ENCODE assay signal across 22 mouse cellular contexts in the genomic region with DNA sequence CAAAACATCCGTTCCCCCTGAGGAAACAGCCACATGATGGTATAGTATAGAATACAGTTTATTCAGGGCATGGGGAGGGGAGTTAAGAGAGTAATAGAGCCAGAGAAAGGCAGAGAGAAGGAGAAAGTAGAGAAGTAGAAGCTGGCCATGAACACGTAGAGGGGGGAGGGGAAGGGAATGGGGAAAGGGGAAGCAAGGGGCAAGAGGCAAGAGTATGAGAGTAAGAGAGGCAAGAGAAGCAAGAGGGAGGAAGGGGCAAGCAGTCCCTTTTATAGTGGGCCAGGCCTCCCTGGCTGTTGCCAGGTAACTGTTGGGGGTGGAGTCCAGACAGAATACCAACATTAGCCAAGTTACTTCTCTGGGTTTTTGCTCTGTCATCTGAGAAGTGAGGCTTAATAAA. TPM values are rescaled to one million over a fixed set of nuclear protein-coding genes. Genes with fewer than 3 reads are reported as not detected.
DNase-seq lines count a peak whose midpoint lies in the region; ATAC-seq and TF ChIP-seq lines count a peak whose summit lies in the region.
"Had no signal": no experiment of that assay in that cellular context is flagged by ENCODE, and none has a peak within 500 bp of the region (broad histone marks: within the 10 kb centered on the region; RNA-seq: fewer than 3 reads in every experiment).

No protein-coding gene starts in this region.

- no peaks in the 10 kb centered on the region for H3K36me3 ChIP-seq in testis, adult 2 months (ENCODE audit: control insufficient read depth, insufficient read depth, low read length)
- H3K36me3 ChIP-seq: heart, embryonic 12.5 days; hindbrain, embryonic 15.5 days had no signal

- no peak for TF ChIP-seq POLR2A in testis, adult 2 months (IDR thresholded peaks at IDR 0.05; ENCODE audit: control insufficient read depth, low read depth, low read length)

- ATAC-seq in granulocyte monocyte progenitor cell, adult 5-6 weeks (replicated peaks; ENCODE audit: poor library complexity, severe bottlenecking) = peak; percentile 85
- ATAC-seq: forebrain, embryonic 14.5 days; intestine, embryonic 16.5 days had no signal

- H3K27ac ChIP-seq in testis, adult 2 months (ENCODE audit: control insufficient read depth, insufficient read depth, low read depth, low read length) = no peak overlapping the region
- H3K27ac ChIP-seq: gastrocnemius, adult 2 months; hindbrain, embryonic 15.5 days had no signal

- peaks cover 12% of the 10 kb centered on the region for H3K4me1 ChIP-seq in testis, adult 2 months (ENCODE audit: control insufficient read depth, insufficient read depth, low read length)

- peak overlapping the region; percentile 84 for H3K4me3 ChIP-seq in testis, adult 2 months (ENCODE audit: control insufficient read depth, low read depth, low read length)
- H3K4me3 ChIP-seq: gastrocnemius, adult 2 months; heart, embryonic 12.5 days; hindbrain, embryonic 15.5 days had no signal

- TF ChIP-seq CTCF in testis, adult 2 months (IDR thresholded peaks at IDR 0.05; ENCODE audit: control insufficient read depth, insufficient read depth, insufficient replicate concordance, low read depth, low read length) = no peak

- no peaks in the 10 kb centered on the region for H3K27me3 ChIP-seq in testis, adult 2 months (ENCODE audit: control insufficient read depth, insufficient read depth, low read length)
- H3K27me3 ChIP-seq: heart, embryonic 12.5 days; hindbrain, embryonic 15.5 days had no signal

- DNase-seq in embryo, embryonic 10.5 days (ENCODE audit: low spot score) = peak; percentile 21
- no peak for DNase-seq in embryo, embryonic 10 days (ENCODE audit: low spot score)
- no peak for DNase-seq in testis, postnatal 14 days (ENCODE audit: low spot score)
- no peak for DNase-seq in c-Kit-positive CD71-positive TER-119-positive erythroid progenitor cells, embryonic 14.5 days (ENCODE audit: low spot score)
- no peak for DNase-seq in gastrocnemius, postnatal 4 days (ENCODE audit: low spot score in 2 of 2)
- no peak for DNase-seq in cerebellum, adult 11 months
- DNase-seq: adrenal gland, adult 2 months; cerebellum, adult 18-20 months; cerebellum, adult 9-11 months; cerebellum, postnatal 36 days; gastrocnemius, adult 2 months; gastrocnemius, postnatal 25 days; kidney, adult 2 months had no signal

RNA-seq across cellular contexts. Expression of a gene that starts 6.5 kb away (rescaled TPM):
- 3.8 and 4.9 TPM in 2 replicates for polyA plus RNA-seq in testis, adult 2 months (2012; rRNA removed)
- total RNA-seq in granulocyte monocyte progenitor cell, adult 5-6 weeks (2014; fragmentation: Nextera tagmentation) = 26.0 and 30.7 TPM in 2 replicates
- total RNA-seq in granulocyte monocyte progenitor cell, adult 5-6 weeks (2017) = 24.1 and 37.1 TPM in 2 replicates
- 10 to 100 TPM; 30.7 to 31.7 TPM for total RNA-seq in gastrocnemius, postnatal 4 days (2021)

RNA-seq across cellular contexts. Expression of a gene that starts 16.7 kb away (rescaled TPM):
- polyA plus RNA-seq in testis, adult 2 months (2012; rRNA removed) = not detected in 2 replicates
- 2.3 TPM in 1 of 2 replicates, not detected in the other for total RNA-seq in granulocyte monocyte progenitor cell, adult 5-6 weeks (2014; fragmentation: Nextera tagmentation)
- 1.9 and 2.4 TPM in 2 replicates for total RNA-seq in granulocyte monocyte progenitor cell, adult 5-6 weeks (2017)
- total RNA-seq in gastrocnemius, postnatal 4 days (2021) = under 1 TPM in 1 of 2 experiments, not detected in 1; 0.47 TPM
- total RNA-seq: adrenal gland, adult 2 months; gastrocnemius, adult 2 months; gastrocnemius, postnatal 25 days; heart, adult 8-10 months; heart, postnatal 25 days had no signal
- polyA plus RNA-seq: adrenal gland, adult 2 months; C2C12; forebrain, embryonic 14.5 days had no signal
